Mouse (Mus musculus) heart, postnatal 25 days (tissue): ENCODE measurements around the gene Bcar3. TPM values are rescaled to one million over a fixed set of nuclear protein-coding genes. Genes with fewer than 3 reads are reported as not detected.

ENCODE experiments used
- DNase-seq: peaks from one replicate; pipeline ENCODE4 v3.0.0; 2022; ENCODE audit warnings: low spot score
- intact Hi-C: fragments of 180-260 bp; cut with DNase I; formaldehyde crosslinking; loops from one replicate; pipeline ENCODE4 v1.15.1; 2025
- total RNA-seq, 2 experiments: library from RNA; stranded (reverse); gene quantifications; 2 replicates each; pipeline ENCODE4 v1.2.3; 2021

Gene Bcar3
- total RNA-seq, 2 experiments from 2014 or later = 6.4 to 7.2 TPM

DNA sequence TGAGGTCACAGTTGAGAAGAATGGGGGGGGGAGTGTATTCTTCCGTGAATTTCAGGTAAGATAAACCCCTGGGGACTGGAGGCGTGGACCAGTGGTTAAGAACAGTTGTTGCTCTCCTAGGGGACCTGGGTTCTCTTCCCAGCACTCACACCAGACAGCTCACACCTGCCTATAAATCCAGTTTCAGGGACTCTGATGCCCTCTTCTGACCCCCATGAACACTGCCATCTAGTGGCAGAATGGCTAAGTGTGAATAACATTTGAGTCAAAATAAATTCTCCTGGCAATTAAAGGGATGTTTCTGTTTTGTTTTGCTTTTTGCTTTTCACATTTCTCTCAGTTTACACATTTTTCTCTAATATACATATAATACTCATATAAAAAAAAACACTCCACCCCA, 174.0 kb downstream of the Bcar3 start:
- intact Hi-C loops = loop anchor here (2.0 to 10.0 kb wide), 3 partner anchors 171 to 583 kb away; no protein-coding TSS in a partner anchor
- no peak for DNase-seq

GRCm38 (mm10) chr3:122470326-122471016, 176.5 kb downstream of the Bcar3 start:
- intact Hi-C loops = no loop called here
- DNase-seq = no peak

- DNase-seq = no peak
- intact Hi-C loops = no loop called here
These were observed 177.2 kb downstream of the Bcar3 start for GRCm38 (mm10) chr3:122471017-122471721.

GRCm38 (mm10) chr3:122472412-122472811, 178.5 kb downstream of the Bcar3 start:
- DNase-seq = no peak

DNA sequence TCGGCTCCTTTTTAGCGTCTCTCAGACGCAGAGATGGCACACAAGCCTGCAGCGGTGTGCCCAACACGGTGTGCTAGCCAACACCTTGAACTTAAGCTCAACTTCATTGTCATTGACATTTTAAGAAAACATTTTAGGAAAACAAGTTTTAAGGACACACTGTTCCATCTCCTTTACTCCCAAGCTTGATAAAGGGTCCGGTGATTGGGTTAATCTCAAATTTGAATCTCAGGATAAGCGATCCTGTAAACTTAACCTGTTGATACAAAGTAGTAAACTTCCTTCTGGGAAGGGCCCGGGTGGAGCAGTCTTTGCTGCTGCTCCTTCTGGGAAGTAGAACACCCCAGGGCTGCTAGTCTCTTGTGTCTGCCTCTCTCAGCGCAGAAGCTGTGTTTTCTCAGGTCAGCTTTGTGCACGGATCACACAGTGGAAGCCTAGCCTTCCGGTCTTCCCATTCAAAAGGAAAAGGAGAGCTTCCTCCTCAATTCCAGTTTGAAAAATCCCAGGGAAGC, 179.6 kb downstream of the Bcar3 start:
- intact Hi-C loops = no loop called here
- DNase-seq = no peak

More at GRCm38 (mm10) chr3:122472412-122472811, 178.5 kb downstream of the Bcar3 start:
- intact Hi-C loops = no loop called here

DNA sequence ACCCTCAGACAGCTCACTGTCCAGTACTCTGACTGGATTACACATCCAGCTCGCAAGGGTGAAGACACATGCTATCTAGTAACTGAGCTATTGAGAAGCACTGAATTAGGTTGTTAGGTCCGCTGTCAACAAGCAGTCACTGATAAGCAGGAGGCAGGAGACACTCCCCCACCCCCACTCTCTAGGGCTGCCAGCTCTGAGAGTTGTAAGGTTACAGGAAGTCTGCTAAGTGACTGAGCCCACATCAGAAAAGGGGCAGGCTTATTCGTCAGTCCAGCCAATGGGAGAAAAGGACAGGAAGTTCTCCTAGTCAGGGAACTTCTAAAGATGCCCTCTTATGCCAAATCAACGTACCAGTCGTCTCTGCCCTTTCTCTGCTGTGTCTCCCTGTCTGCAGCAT, 180.1 kb downstream of the Bcar3 start:
- intact Hi-C loops = no loop called here
- peak; percentile 52 for DNase-seq

DNA sequence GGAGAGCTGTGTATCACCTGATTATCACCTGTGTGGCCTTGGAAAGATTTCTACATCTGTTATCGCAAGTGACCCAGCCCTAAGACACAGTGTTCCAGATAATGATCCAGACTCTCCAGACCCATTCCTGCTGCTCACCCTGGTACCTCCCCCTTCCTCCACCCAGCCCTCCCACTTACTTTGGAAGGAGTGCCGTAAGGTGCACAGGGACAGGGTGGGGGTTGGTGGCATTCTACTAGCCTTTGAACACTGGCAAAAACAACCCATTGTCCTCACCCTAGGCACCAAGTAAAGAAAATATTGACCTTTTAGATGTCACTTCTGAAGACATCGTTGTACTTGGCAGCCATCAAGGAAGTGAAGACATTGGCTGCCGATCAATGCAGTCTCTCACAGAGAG, 180.9 kb downstream of the Bcar3 start:
- intact Hi-C loops = no loop called here
- no peak for DNase-seq

DNA sequence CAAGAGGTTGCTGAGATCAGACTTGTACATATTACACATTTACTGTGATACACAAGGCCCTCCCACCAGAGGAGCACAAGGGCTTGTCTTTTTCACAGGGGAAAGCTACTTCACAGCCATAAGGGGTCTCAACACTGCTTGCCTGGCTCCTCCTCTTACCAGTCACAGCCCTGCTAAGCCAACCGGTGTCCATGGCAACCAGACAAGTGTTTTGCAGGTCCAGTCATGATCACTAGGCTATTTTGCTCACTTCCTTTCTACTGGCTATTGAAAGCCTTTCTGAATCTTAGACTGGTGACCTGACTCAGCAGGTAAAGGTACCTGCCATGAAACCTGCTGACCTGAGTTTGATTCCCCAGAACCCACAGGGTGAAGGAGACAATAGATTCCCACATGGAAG, 181.8 kb downstream of the Bcar3 start:
- intact Hi-C loops = no loop called here
- DNase-seq = no peak

DNA sequence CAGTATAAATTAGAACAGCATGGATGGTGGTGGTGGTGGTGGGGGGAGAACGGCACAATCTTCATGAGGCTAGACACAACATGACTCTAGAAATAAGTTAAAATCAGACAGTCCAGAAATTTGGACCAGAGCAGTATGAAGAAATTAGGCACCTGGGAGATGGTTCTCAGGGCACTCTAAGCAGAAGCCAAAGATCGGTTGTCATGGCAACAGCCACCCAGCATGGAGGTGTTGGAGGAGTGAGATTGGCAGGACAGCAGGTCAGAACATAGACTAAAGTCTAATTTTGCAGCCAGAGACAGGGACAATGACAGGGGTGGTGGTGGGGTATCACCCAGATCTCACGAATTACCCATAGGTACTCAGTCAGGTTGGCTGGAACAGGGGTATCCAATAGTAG, 182.7 kb downstream of the Bcar3 start:
- intact Hi-C loops = no loop called here
- no peak for DNase-seq

DNA sequence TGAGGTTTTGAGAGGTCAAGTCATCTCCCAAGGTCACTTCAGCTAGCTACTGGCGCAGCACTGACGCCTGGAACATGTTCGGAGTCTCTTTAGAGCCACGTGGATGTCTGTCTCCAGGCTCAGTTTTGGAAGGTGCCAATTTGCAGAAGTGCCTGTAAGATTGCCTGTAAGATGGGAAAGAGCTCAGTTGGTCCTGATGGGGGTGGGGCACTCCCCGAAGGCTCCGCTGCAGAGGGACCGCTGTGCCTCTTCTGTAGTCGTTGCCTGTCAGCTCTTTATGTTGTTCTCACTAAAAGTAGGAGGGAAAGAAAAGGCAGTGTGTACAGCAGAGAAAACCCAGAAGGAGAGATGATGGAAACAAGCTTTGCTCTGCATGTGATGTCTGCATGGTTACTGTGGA, 183.6 kb downstream of the Bcar3 start:
- intact Hi-C loops = no loop called here

GRCm38 (mm10) chr3:122478735-122479134, 184.8 kb downstream of the Bcar3 start:
- no peak for DNase-seq
- intact Hi-C loops = no loop called here

More for the DNA sequence above, 183.6 kb downstream of the Bcar3 start:
- no peak for DNase-seq

DNA sequence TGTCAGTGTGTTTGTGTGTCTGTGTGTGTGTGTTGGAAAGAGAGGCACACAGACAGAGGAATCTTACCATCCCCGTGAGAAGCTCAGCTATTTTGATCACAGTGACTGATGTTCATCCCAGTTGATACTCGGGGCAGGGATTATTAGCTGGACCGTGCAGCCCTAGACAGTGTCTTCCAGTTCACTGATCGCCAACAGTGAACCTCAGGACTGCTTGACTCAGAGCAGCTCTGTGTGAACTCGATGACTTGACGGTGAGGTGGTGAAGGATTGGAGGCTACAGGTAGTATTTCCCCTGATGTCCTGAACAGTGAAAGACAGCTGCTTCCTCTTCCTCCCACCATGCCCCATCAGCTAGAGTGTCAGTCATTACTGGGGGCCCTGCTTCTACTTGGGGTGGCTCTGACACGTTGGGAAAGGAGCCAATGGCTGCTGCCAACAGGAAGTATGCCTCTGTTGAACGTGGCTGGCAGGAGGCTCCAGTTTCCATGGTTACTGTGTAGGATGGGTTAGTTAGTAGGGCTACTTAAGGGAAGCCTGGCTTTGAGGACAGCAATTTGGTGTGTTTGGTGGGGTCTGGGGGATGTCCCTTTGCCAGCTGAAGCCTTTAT, 186.2 kb downstream of the Bcar3 start:
- intact Hi-C loops = no loop called here
- DNase-seq = no peak

DNA sequence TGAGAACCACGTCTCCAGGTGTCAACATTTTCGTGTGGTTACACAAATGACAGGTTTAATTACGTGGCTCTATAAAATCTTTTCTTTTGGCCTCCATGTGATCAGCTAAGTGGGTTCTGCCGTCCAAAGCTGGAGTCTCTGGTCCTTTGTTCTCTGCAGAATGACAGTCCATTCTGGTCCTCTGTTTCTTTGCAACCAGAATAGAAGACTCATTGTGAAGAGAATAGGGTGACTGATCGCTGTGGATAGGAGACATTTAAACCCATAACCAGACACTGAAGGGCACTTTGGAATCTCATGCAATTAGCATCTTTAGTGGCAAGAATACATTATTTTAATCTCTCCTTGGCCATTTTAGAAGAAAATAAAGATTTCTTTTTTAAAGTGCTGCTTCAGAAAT, 187.1 kb downstream of the Bcar3 start:
- no peak for DNase-seq
- intact Hi-C loops = no loop called here

- DNase-seq = no peak
- intact Hi-C loops = no loop called here
These were observed 188.2 kb downstream of the Bcar3 start for GRCm38 (mm10) chr3:122481891-122482739.

DNA sequence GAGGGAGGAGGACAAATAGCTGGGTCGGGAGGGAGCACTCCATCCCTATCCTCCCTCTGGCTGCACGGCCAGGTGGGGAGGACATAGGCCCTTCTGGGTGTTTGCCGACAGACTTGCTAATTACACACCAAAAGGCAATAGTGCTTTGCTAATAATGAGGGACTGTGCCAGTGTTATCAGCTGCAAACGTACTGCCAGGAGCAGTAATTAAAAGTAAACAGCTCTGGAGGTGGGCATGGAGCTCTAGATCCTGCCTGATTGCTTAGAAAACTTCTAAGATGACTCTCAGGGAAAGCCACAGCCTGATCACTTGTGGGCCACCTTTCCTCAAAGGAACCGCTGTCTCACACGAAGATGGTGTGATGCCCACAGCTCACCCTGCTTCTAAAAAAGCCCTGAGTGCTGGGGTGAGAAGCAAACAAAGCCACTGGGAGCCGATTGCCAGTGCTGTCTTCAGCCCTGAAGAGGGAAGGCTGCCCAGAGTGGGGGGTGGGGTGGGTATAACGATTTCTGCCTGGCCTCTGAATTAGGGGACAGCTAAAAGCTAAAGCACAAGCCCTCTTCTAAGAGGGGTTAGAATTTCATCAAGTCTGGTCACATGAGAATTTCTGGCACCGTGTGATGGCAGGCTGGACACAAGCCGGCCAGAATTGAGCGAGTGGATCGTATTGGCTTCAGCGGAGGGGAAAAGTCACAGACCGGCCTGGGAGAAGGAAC, 189.3 kb downstream of the Bcar3 start:
- no peak for DNase-seq
- intact Hi-C loops = no loop called here

GRCm38 (mm10) chr3:122483783-122484130, 189.8 kb downstream of the Bcar3 start:
- no peak for DNase-seq
- intact Hi-C loops = no loop called here

DNA sequence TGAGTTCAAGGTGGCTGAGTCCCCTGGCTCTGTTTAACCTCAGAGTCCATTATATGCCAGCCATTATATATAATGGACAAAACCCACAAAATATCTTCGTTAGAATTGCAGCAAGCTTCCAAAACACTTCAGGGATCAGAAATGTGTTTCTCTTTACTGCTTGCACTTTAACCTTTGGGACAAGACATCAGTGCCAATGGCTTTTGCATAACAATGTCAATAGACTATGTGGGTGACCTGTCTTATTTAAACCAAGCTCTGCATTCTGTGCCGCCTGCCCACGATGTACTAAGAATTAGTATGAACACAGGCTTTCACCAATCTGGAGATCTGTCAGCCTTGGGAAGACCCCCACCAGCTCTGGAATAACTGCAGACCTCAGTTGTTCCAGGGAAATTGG, 190.4 kb downstream of the Bcar3 start:
- DNase-seq = no peak
- intact Hi-C loops = no loop called here

DNA sequence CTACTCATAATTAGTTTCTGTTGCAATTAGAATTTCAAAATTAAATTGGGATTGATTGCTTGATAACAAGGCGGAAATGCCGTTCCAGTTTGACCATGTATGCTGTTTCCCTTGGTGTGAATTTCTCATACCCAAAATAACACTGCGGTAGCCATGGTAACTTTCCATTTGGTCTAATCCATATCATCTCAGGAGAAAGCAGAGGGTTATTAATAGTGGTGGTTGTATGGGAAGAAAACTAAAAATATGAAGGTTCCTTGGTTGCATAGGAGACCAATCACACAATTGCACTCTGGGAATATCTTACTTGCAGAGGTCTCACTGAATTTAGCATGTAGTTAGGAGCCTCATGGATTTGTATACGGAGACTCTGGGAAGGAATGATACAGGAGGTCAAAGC, 191.8 kb downstream of the Bcar3 start:
- no peak for DNase-seq
- intact Hi-C loops = no loop called here

GRCm38 (mm10) chr3:122486193-122486592, 192.3 kb downstream of the Bcar3 start:
- no peak for DNase-seq
- intact Hi-C loops = no loop called here
